Mouse (Mus musculus): ENCODE measurements around the gene Ctcfl. TPM values are rescaled to one million over a fixed set of nuclear protein-coding genes. Genes with fewer than 3 reads are reported as not detected.

Ctcfl gene
- polyA plus RNA-seq, 1 experiment from 2014 or later, result 0.19 TPM

GRCm38 (mm10) chr2:173063219-173063618 is 56.1 kb downstream of the Ctcfl start:
- 0% methylated on average over 1 of the region's 1 CpGs for WGBS
- no peak overlapping the region for H3K4me3 ChIP-seq (ENCODE audit: control insufficient read depth in 1 of 2, insufficient read depth in 1 of 2, low read depth in 1 of 2, low read length in 2 of 2)
- H3K4me2 ChIP-seq (ENCODE audit: low read length), result no peak overlapping the region
- H3K9me3 ChIP-seq (ENCODE audit: control insufficient read depth, low read length), result 0 out of 2 replicates have a peak, but pooled peaks cover 3% of the 10 kb centered on the region
- H3K27me3 ChIP-seq (ENCODE audit: control insufficient read depth, insufficient read depth, low read length), result no peaks in the 10 kb centered on the region
- H3K27ac ChIP-seq (replicated peaks in 1 of 2; ENCODE audit: control insufficient read depth in 1 of 2, insufficient read depth in 1 of 2, low read depth in 2 of 2, low read length in 2 of 2), result no peak overlapping the region
- peaks cover 30 to 32% of the 10 kb centered on the region in 2 experiments for H3K4me1 ChIP-seq (ENCODE audit: control insufficient read depth in 2 of 2, insufficient read depth in 2 of 2, low read length in 2 of 2)
- no peak overlapping the region for H3K9ac ChIP-seq (ENCODE audit: low read length)
- H3K36me3 ChIP-seq (ENCODE audit: control insufficient read depth, insufficient read depth, low read length), result no peaks in the 10 kb centered on the region
- no peak for ATAC-seq (ENCODE audit: insufficient number of reproducible peaks, insufficient read depth, low FRiP score, low read depth)

DNA sequence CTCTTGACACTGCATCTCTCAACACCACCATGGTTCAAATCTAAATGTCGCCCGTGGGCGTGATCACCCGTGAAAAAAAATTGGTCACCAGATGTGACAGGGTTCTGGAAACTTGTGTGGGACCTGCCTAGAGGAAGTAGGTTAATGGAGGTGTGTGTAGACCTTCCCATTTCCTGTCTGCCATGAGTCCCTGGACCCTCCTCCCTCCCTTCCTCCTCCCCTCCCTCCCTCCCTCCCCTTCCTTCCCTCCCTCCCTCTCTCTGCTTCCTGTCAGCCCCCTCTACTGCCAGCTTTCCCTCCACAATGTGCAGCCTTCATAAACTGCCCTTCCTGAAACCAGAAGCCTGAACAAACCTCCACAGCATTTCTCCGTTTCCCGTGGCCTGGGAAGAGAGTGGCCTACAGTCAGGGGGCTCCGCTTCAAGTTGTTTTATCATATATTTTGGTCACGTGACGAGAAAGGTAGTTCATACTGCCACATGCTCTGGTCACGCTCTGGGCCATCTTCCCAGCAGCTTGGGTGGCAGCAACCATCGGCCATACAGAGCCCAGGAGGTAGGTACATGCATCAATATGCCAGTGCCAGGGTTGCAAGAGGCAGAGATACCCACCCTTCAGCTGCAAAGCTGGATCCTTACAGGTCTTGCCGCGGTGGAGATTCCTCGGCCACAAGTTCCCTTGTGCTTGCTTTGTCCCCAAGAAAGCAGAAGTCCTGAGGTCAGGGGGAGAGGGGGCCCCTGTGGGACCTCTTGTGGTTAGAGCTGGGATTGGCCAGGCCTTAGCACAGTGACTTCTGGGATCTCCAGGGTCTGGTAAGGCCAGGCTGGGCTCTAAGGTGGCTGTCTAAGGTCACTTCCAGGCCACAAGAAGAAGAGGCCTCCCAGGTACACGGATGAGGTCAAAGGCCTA is 57.6 kb downstream of the Ctcfl start:
- Histone ChIP-seq H3K27ac (replicated peaks in 1 of 2; ENCODE audit: control insufficient read depth in 1 of 2, insufficient read depth in 1 of 2, low read depth in 2 of 2, low read length in 2 of 2) (peak overlapping the region; percentile 60 to 74), H3K4me3 (ENCODE audit: control insufficient read depth in 1 of 2, insufficient read depth in 1 of 2, low read depth in 1 of 2, low read length in 2 of 2) (no peak overlapping the region), H3K4me2 (ENCODE audit: low read length) (no peak overlapping the region), H3K27me3 (ENCODE audit: control insufficient read depth, insufficient read depth, low read length) (no peaks in the 10 kb centered on the region), H3K36me3 (ENCODE audit: control insufficient read depth, insufficient read depth, low read length) (no peaks in the 10 kb centered on the region), H3K9ac (ENCODE audit: low read length) (no peak overlapping the region), H3K4me1 (ENCODE audit: control insufficient read depth in 2 of 2, insufficient read depth in 2 of 2, low read length in 2 of 2) (peaks cover 40 to 45% of the 10 kb centered on the region in 2 experiments), H3K9me3 (ENCODE audit: control insufficient read depth, low read length) (no peaks in the 10 kb centered on the region)
- ATAC-seq (ENCODE audit: insufficient number of reproducible peaks, insufficient read depth, low FRiP score, low read depth), result no peak
- WGBS, result 54% methylated on average over 15 of the region's 15 CpGs

- H3K27me3 ChIP-seq (ENCODE audit: control insufficient read depth, insufficient read depth, low read length), result no peaks in the 10 kb centered on the region
Observed at GRCm38 (mm10) chr2:173060450-173060849, 58.9 kb downstream of the Ctcfl start.

GRCm38 (mm10) chr2:173058263-173058662 is 61.1 kb downstream of the Ctcfl start:
- peaks cover 40 to 46% of the 10 kb centered on the region in 2 experiments for H3K4me1 ChIP-seq (ENCODE audit: control insufficient read depth in 2 of 2, insufficient read depth in 2 of 2, low read length in 2 of 2)
- no peaks in the 10 kb centered on the region for H3K9me3 ChIP-seq (ENCODE audit: control insufficient read depth, low read length)
- WGBS, result 29% methylated on average over 11 of the region's 11 CpGs
- no peak for ATAC-seq (ENCODE audit: insufficient number of reproducible peaks, insufficient read depth, low FRiP score, low read depth)
- H3K36me3 ChIP-seq (ENCODE audit: control insufficient read depth, insufficient read depth, low read length), result no peaks in the 10 kb centered on the region
- H3K4me3 ChIP-seq (ENCODE audit: control insufficient read depth in 1 of 2, insufficient read depth in 1 of 2, low read depth in 1 of 2, low read length in 2 of 2), result no peak overlapping the region
- H3K4me2 ChIP-seq (ENCODE audit: low read length), result peak overlapping the region; percentile 42
- peak overlapping the region; percentile 69 to 84 for H3K27ac ChIP-seq (replicated peaks in 1 of 2; ENCODE audit: control insufficient read depth in 1 of 2, insufficient read depth in 1 of 2, low read depth in 2 of 2, low read length in 2 of 2)
- 0 out of 2 replicates have a peak overlapping the region, but pooled peaks have one; percentile 3 for H3K9ac ChIP-seq (ENCODE audit: low read length)
- H3K27me3 ChIP-seq (ENCODE audit: control insufficient read depth, insufficient read depth, low read length), result no peaks in the 10 kb centered on the region

More at GRCm38 (mm10) chr2:173060450-173060849, 58.9 kb downstream of the Ctcfl start:
- Histone ChIP-seq H3K4me1 (ENCODE audit: control insufficient read depth in 2 of 2, insufficient read depth in 2 of 2, low read length in 2 of 2) (peaks cover 40 to 45% of the 10 kb centered on the region in 2 experiments), H3K36me3 (ENCODE audit: control insufficient read depth, insufficient read depth, low read length) (no peaks in the 10 kb centered on the region), H3K9me3 (ENCODE audit: control insufficient read depth, low read length) (no peaks in the 10 kb centered on the region), H3K9ac (ENCODE audit: low read length) (no peak overlapping the region), H3K27ac (replicated peaks in 1 of 2; ENCODE audit: control insufficient read depth in 1 of 2, insufficient read depth in 1 of 2, low read depth in 2 of 2, low read length in 2 of 2) (peak overlapping the region; percentile 43 to 74; a peak in 3 of 4 replicates), H3K4me2 (ENCODE audit: low read length) (no peak overlapping the region), H3K4me3 (ENCODE audit: control insufficient read depth in 1 of 2, insufficient read depth in 1 of 2, low read depth in 1 of 2, low read length in 2 of 2) (no peak overlapping the region)
- ATAC-seq (ENCODE audit: insufficient number of reproducible peaks, insufficient read depth, low FRiP score, low read depth), result no peak
- WGBS, result 35% methylated on average over 9 of the region's 9 CpGs

DNA sequence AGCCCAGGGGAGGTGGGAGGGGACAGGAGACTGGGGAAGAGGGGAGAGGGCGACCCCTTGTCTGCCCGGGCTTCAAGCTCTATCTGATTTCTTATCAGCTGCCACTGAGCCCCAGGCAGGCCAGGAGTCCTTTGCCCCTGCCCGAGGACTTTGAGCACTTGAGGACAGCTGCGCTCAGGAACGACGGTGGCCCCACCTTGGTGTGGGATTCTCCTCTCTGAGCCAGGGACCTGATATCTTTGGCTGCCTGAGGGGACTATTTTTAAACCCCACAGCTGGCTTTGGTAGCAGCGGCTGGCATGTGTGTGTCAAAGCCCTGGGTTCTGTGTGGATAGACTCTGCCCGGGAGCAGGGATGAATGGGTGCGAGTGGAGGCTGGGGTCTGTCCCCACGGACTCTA is 61.7 kb downstream of the Ctcfl start:
- no peak for ATAC-seq (ENCODE audit: insufficient number of reproducible peaks, insufficient read depth, low FRiP score, low read depth)
- H3K4me3 ChIP-seq (ENCODE audit: control insufficient read depth in 1 of 2, insufficient read depth in 1 of 2, low read depth in 1 of 2, low read length in 2 of 2), result no peak overlapping the region
- no peaks in the 10 kb centered on the region for H3K9me3 ChIP-seq (ENCODE audit: control insufficient read depth, low read length)
- 15% methylated on average over 10 of the region's 10 CpGs for WGBS
- peak overlapping the region; percentile 42 for H3K4me2 ChIP-seq (ENCODE audit: low read length)
- H3K27ac ChIP-seq (replicated peaks in 1 of 2; ENCODE audit: control insufficient read depth in 1 of 2, insufficient read depth in 1 of 2, low read depth in 2 of 2, low read length in 2 of 2), result peak overlapping the region; percentile 69 to 84
- no peaks in the 10 kb centered on the region for H3K36me3 ChIP-seq (ENCODE audit: control insufficient read depth, insufficient read depth, low read length)
- H3K27me3 ChIP-seq (ENCODE audit: control insufficient read depth, insufficient read depth, low read length), result no peaks in the 10 kb centered on the region
- peaks cover 44 to 51% of the 10 kb centered on the region in 2 experiments for H3K4me1 ChIP-seq (ENCODE audit: control insufficient read depth in 2 of 2, insufficient read depth in 2 of 2, low read length in 2 of 2)
- 0 out of 2 replicates have a peak overlapping the region, but pooled peaks have one; percentile 3 for H3K9ac ChIP-seq (ENCODE audit: low read length)

DNA sequence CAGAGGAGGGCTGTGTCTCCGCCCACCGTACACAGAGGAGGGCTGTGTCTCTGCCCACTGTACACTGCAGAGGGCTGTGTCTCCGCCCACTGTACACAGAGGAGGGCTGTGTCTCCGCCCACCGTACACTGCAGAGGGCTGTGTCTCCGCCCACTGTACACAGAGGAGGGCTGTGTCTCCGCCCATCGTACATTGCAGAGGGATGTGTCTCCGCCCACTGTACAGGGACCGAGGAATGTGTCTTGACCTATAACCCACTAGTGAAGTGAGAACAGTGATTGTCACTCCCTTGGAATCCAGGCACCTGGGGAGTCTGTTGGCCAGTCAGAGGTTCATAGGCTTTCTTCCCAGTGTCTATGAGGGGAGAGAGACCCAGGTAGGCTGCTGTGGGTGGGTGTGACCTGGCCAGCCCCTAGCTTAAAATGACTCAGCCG is 62.4 kb downstream of the Ctcfl start:
- Histone ChIP-seq H3K36me3 (ENCODE audit: control insufficient read depth, insufficient read depth, low read length) (no peaks in the 10 kb centered on the region), H3K27me3 (ENCODE audit: control insufficient read depth, insufficient read depth, low read length) (no peaks in the 10 kb centered on the region), H3K4me3 (ENCODE audit: control insufficient read depth in 1 of 2, insufficient read depth in 1 of 2, low read depth in 1 of 2, low read length in 2 of 2) (no peak overlapping the region), H3K4me2 (ENCODE audit: low read length) (0 out of 2 replicates have a peak overlapping the region, but pooled peaks have one; percentile 42), H3K4me1 (ENCODE audit: control insufficient read depth in 2 of 2, insufficient read depth in 2 of 2, low read length in 2 of 2) (peaks cover 42 to 48% of the 10 kb centered on the region in 2 experiments), H3K9me3 (ENCODE audit: control insufficient read depth, low read length) (no peaks in the 10 kb centered on the region), H3K9ac (ENCODE audit: low read length) (no peak overlapping the region), H3K27ac (replicated peaks in 1 of 2; ENCODE audit: control insufficient read depth in 1 of 2, insufficient read depth in 1 of 2, low read depth in 2 of 2, low read length in 2 of 2) (peak overlapping the region in 1 of 2 experiments; percentile 84; a peak in 2 of 4 replicates)
- WGBS, result 66% methylated on average over 11 of the region's 11 CpGs
- ATAC-seq (ENCODE audit: insufficient number of reproducible peaks, insufficient read depth, low FRiP score, low read depth), result no peak

- Histone ChIP-seq H3K36me3 (ENCODE audit: control insufficient read depth, insufficient read depth, low read length) (no peaks in the 10 kb centered on the region), H3K9ac (ENCODE audit: low read length) (no peak overlapping the region), H3K27ac (replicated peaks in 1 of 2; ENCODE audit: control insufficient read depth in 1 of 2, insufficient read depth in 1 of 2, low read depth in 2 of 2, low read length in 2 of 2) (no peak overlapping the region), H3K4me1 (ENCODE audit: control insufficient read depth in 2 of 2, insufficient read depth in 2 of 2, low read length in 2 of 2) (peaks cover 38 to 43% of the 10 kb centered on the region in 2 experiments), H3K9me3 (ENCODE audit: control insufficient read depth, low read length) (no peaks in the 10 kb centered on the region), H3K27me3 (ENCODE audit: control insufficient read depth, insufficient read depth, low read length) (no peaks in the 10 kb centered on the region), H3K4me2 (ENCODE audit: low read length) (no peak overlapping the region), H3K4me3 (ENCODE audit: control insufficient read depth in 1 of 2, insufficient read depth in 1 of 2, low read depth in 1 of 2, low read length in 2 of 2) (no peak overlapping the region)
- ATAC-seq (ENCODE audit: insufficient number of reproducible peaks, insufficient read depth, low FRiP score, low read depth), result no peak
- WGBS, result 72% methylated on average over 10 of the region's 10 CpGs
Observed at GRCm38 (mm10) chr2:173056303-173056881, 62.9 kb downstream of the Ctcfl start.
